Mouse (Mus musculus) adrenal gland, adult 2 months (tissue): ENCODE results near the gene Pcdh15. TPM values are rescaled to one million over a fixed set of nuclear protein-coding genes. Genes with fewer than 3 reads are reported as not detected.
A peak's percentile ranks its signal among the peaks of the same experiment; 100 is the strongest.

Experiments used
- DNase-seq: peaks from one replicate; pipeline ENCODE4 v3.0.0; 2021
- polyA plus RNA-seq: library from polyadenylated mRNA; depleted of rRNA; stranded (reverse); fragments of >200 nt; gene quantifications from 2 replicates; pipeline ENCODE4 v1.2.3, GENCODE M21; 2012
- total RNA-seq, 2 experiments: library from RNA; stranded (reverse); gene quantifications; 2 replicates each; pipeline ENCODE4 v1.2.3; 2021

The Pcdh15 gene
- total and polyA plus RNA-seq, 3 experiments, result 1.2 to 7.9 (median 5.0) TPM

GRCm38 (mm10) chr10:73821657-73822583 is 722.8 kb downstream of the Pcdh15 start:
- DNase-seq, result peak; percentile 15

GRCm38 (mm10) chr10:73823214-73823613 is 724.1 kb downstream of the Pcdh15 start:
- DNase-seq, result no peak

GRCm38 (mm10) chr10:73826354-73826753 is 727.2 kb downstream of the Pcdh15 start:
- peak; percentile 11 for DNase-seq

GRCm38 (mm10) chr10:73828781-73829180 is 729.6 kb downstream of the Pcdh15 start:
- no peak for DNase-seq

GRCm38 (mm10) chr10:73844998-73845397 is 745.9 kb downstream of the Pcdh15 start:
- DNase-seq, result no peak

- no peak for DNase-seq
These were observed 763.0 kb downstream of the Pcdh15 start for GRCm38 (mm10) chr10:73862181-73862580.

GRCm38 (mm10) chr10:73878055-73878728 is 779.0 kb downstream of the Pcdh15 start:
- no peak for DNase-seq

- DNase-seq, result no peak
These were observed 779.6 kb downstream of the Pcdh15 start for GRCm38 (mm10) chr10:73878729-73879067.

- peak; percentile 49 for DNase-seq
These were observed 788.6 kb downstream of the Pcdh15 start for GRCm38 (mm10) chr10:73887771-73888170.

GRCm38 (mm10) chr10:73892251-73892650 is 793.1 kb downstream of the Pcdh15 start:
- DNase-seq, result peak; percentile 36

- DNase-seq, result no peak
These were observed 797.0 kb downstream of the Pcdh15 start for GRCm38 (mm10) chr10:73896086-73896607.

GRCm38 (mm10) chr10:73899165-73899564 is 800.0 kb downstream of the Pcdh15 start:
- DNase-seq, result no peak

GRCm38 (mm10) chr10:73907626-73908025 is 808.5 kb downstream of the Pcdh15 start:
- DNase-seq, result no peak

- DNase-seq, result no peak
These were observed 809.4 kb downstream of the Pcdh15 start for GRCm38 (mm10) chr10:73908568-73908967.

GRCm38 (mm10) chr10:73915170-73915569 is 816.0 kb downstream of the Pcdh15 start:
- no peak for DNase-seq

- DNase-seq, result no peak
These were observed 822.4 kb downstream of the Pcdh15 start for GRCm38 (mm10) chr10:73921579-73921978.

GRCm38 (mm10) chr10:73928672-73929071 is 829.5 kb downstream of the Pcdh15 start:
- no peak for DNase-seq

GRCm38 (mm10) chr10:73929718-73930117 is 830.6 kb downstream of the Pcdh15 start:
- DNase-seq, result no peak

- no peak for DNase-seq
These were observed 832.0 kb downstream of the Pcdh15 start for GRCm38 (mm10) chr10:73931185-73931584.

- no peak for DNase-seq
These were observed 833.0 kb downstream of the Pcdh15 start for GRCm38 (mm10) chr10:73931996-73932679.

GRCm38 (mm10) chr10:73936121-73936520 is 837.0 kb downstream of the Pcdh15 start:
- no peak for DNase-seq

GRCm38 (mm10) chr10:73938989-73939388 is 839.8 kb downstream of the Pcdh15 start:
- DNase-seq, result no peak
